Mouse (Mus musculus) myocyte (in vitro differentiated cells): ENCODE data around the gene Olfr374. TPM values are rescaled to one million over a fixed set of nuclear protein-coding genes. Genes with fewer than 3 reads are reported as not detected.

Experiments
- H3K27me3 ChIP-seq: one replicate; pipeline ENCODE4 v1.6.1; 2011; ENCODE audit not compliant: control insufficient read depth, insufficient read depth, insufficient read length
- H3K36me3 ChIP-seq: one replicate; pipeline ENCODE4 v1.6.1; 2011; ENCODE audit not compliant: control insufficient read depth, insufficient read depth
- H3K4me2 ChIP-seq: one replicate; pipeline ENCODE4 v1.6.1; 2011; ENCODE audit warnings: low read depth, control low read depth
- H3K4me3 ChIP-seq: one replicate; pipeline ENCODE4 v1.5.1; 2011; ENCODE audit warnings: mild to moderate bottlenecking, control low read depth, moderate library complexity
- H3K79me2 ChIP-seq: one replicate; pipeline ENCODE4 v1.6.1; 2011; ENCODE audit not compliant: control insufficient read depth, insufficient read depth
- H3ac ChIP-seq: one replicate; pipeline ENCODE4 v1.6.1; 2011; ENCODE audit not compliant: control insufficient read depth, insufficient read length
- CEBPB ChIP-seq: IDR thresholded peaks from 2 replicates; pipeline ENCODE4 v1.6.1; 2011; ENCODE audit warnings: mild to moderate bottlenecking, moderate library complexity; ENCODE audit not compliant: poor library complexity, insufficient read depth, severe bottlenecking
- E2F4 ChIP-seq: IDR thresholded peaks from one replicate; pipeline ENCODE4 v1.6.1; 2011; ENCODE audit warnings: mild to moderate bottlenecking, control low read depth, moderate library complexity; ENCODE audit not compliant: insufficient read depth
- MAX ChIP-seq: IDR thresholded peaks from one replicate; pipeline ENCODE4 v1.6.1; 2011; ENCODE audit warnings: low read depth, mild to moderate bottlenecking, control low read depth
- MYOD1 ChIP-seq, 3 experiments: IDR thresholded peaks; one replicate each; pipeline ENCODE4 v1.6.1; 2011; ENCODE audit warnings: control low read depth in 2 of 3, low read depth in 2 of 3, mild to moderate bottlenecking in 2 of 3, moderate library complexity in 1 of 3; ENCODE audit not compliant: insufficient read length in 2 of 3, control insufficient read depth in 1 of 3
- MYOG ChIP-seq, 3 experiments: IDR thresholded peaks; one replicate each; pipeline ENCODE4 v1.6.1; 2011; ENCODE audit warnings: control low read depth in 2 of 3, low read depth in 2 of 3, mild to moderate bottlenecking in 2 of 3; ENCODE audit not compliant: insufficient read length in 2 of 3, control insufficient read depth in 1 of 3, insufficient read depth in 1 of 3
- POLR2A ChIP-seq: IDR thresholded peaks from one replicate; pipeline ENCODE4 v1.6.1; 2011; ENCODE audit warnings: low read depth, mild to moderate bottlenecking, control low read depth, moderate library complexity; ENCODE audit not compliant: insufficient read length
- POLR2AphosphoS2 ChIP-seq: IDR thresholded peaks from one replicate; pipeline ENCODE4 v1.6.1; 2011; ENCODE audit warnings: low read depth, control low read depth; ENCODE audit not compliant: insufficient read length
- REST ChIP-seq: IDR thresholded peaks from one replicate; pipeline ENCODE4 v1.6.1; 2011; ENCODE audit warnings: mild to moderate bottlenecking, control low read depth, moderate library complexity; ENCODE audit not compliant: insufficient read depth, insufficient read length
- SRF ChIP-seq: IDR thresholded peaks from one replicate; pipeline ENCODE4 v1.6.1; 2011; ENCODE audit warnings: low read depth; ENCODE audit not compliant: control insufficient read depth, insufficient read length
- TCF12 ChIP-seq: IDR thresholded peaks from one replicate; pipeline ENCODE4 v1.6.1; 2011; ENCODE audit warnings: mild to moderate bottlenecking, control low read depth; ENCODE audit not compliant: poor library complexity, insufficient read depth, severe bottlenecking
- TCF3 ChIP-seq: IDR thresholded peaks from one replicate; pipeline ENCODE4 v1.6.1; 2011; ENCODE audit warnings: low read depth, control low read depth; ENCODE audit not compliant: insufficient read length
- USF1 ChIP-seq: IDR thresholded peaks from one replicate; pipeline ENCODE4 v1.6.1; 2011; ENCODE audit warnings: low read depth, mild to moderate bottlenecking, control low read depth, moderate library complexity
- polyA plus RNA-seq: library from polyadenylated mRNA; unstranded; fragments of >200 nt; fragmentation: generic; extraction: Trizol; gene quantifications from one replicate; pipeline ENCODE4 v1.2.1, GENCODE M21; 2012; ENCODE audit warnings: missing spikeins

The Olfr374 gene
- polyA plus RNA-seq, 1 experiment = not detected

DNA sequence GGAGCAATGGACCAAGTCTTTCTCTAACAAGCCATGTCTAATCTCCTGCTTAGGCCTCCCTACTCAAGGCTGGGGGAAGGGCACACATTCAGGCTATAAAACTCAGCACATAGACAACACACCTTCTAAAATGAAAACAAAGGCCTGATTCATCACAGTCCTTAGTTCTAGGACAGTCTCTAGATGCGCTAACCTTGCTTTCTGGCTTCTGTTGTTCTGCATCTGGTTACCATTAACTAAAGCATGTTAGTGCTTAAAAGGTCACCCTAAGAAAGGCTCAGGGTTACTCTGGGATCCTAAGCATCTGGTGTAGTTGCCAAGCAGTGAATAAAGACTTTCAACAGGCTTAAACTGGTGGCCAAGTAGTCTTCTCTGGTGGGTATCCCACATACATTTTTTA is 15.2 kb downstream of the Olfr374 start:
- TF ChIP-seq TCF12 (no peak), POLR2AphosphoS2 (no peak), CEBPB (no peak), REST (no peak)
- H3K4me3 ChIP-seq = no peak overlapping the region

DNA sequence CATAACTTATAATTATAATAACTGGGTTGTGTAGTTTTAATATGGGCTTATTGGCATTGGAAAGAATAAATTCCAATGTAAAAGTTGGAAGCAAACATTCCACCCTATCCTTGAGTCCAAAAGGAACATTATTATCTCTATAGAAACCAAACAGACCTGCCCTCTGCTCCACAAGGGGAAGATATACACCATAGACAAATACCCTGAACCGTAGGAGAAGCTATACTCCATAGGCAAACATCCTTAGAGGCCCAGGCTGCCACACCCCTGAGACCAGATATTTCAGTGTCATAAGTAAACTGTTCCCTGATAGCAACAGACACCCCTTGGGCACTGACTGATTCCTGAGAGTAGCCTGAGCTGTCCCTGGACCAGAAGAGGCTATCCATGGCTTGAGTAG is 21.0 kb downstream of the Olfr374 start:
- Histone ChIP-seq H3K4me3 (no peak overlapping the region), H3ac (no peak overlapping the region), H3K4me2 (no peak overlapping the region), H3K79me2 (no peaks in the 10 kb centered on the region), H3K36me3 (no peaks in the 10 kb centered on the region), H3K27me3 (no peaks in the 10 kb centered on the region)
- no peak for TF ChIP-seq REST
- no peak for TF ChIP-seq E2F4
- no peak for TF ChIP-seq MYOG (IDR thresholded peaks at IDR 0.05; ENCODE audit: control insufficient read depth in 1 of 3, insufficient read depth in 1 of 3, insufficient read length in 2 of 3, low read depth in 2 of 3)
- no peak for TF ChIP-seq TCF3
- TF ChIP-seq TCF12 = no peak
- no peak for TF ChIP-seq SRF
- TF ChIP-seq MAX = no peak
- TF ChIP-seq CEBPB = no peak
- TF ChIP-seq POLR2AphosphoS2 = no peak

More for the DNA sequence above, 15.2 kb downstream of the Olfr374 start:
- Histone ChIP-seq H3K79me2 (no peaks in the 10 kb centered on the region), H3ac (no peak overlapping the region), H3K36me3 (no peaks in the 10 kb centered on the region), H3K4me2 (no peak overlapping the region), H3K27me3 (no peaks in the 10 kb centered on the region)

DNA sequence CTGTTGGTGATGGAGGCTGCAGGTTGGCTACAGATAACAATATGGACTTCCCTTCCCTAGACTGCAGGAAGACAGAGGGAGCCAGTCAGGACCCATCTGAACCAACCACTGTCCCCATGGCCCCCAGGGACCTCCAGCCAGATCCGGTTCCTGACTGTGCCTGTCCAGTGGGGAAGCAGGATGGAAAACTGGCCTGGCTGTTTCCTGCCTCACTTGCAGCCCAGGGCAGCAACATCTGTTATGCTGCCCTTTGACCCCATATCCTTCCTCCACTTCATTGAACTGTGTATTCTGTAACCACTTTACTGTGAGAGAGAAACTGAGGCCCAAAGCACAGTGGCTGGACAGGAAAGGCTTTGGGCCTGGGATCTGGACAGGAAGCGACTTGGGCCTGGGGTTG is 24.4 kb downstream of the Olfr374 start:
- Histone ChIP-seq H3K27me3 (no peaks in the 10 kb centered on the region), H3K4me3 (no peak overlapping the region), H3ac (no peak overlapping the region), H3K36me3 (no peaks in the 10 kb centered on the region), H3K4me2 (no peak overlapping the region), H3K79me2 (peaks cover 5% of the 10 kb centered on the region)
- TF ChIP-seq POLR2AphosphoS2 (no peak), REST (no peak), POLR2A (no peak), MYOD1 (IDR thresholded peaks at IDR 0.05; ENCODE audit: control insufficient read depth in 1 of 3, insufficient read length in 2 of 3, low read depth in 2 of 3) (no peak)

DNA sequence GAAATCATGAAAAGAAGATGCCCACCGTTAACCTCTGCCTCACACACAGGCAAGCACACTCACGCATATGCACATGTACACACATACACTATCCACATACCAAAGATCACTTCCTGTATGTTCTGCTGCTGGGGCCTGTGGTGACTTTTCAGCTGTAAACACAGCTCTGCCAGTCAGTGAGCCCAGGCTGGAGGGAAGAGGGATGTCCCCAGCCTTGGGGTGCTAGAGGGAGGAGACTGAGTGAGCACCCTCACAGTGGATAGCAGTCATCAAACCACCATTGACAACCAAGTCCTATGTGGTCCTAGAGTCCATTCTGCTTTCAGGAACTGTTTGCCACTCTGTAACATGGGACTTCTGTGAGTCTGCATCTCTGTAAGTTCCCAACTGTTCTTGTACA is 25.1 kb downstream of the Olfr374 start:
- H3K27me3 ChIP-seq = no peaks in the 10 kb centered on the region
- H3ac ChIP-seq = no peak overlapping the region
- H3K4me3 ChIP-seq = no peak overlapping the region
- H3K4me2 ChIP-seq = no peak overlapping the region
- H3K36me3 ChIP-seq = no peaks in the 10 kb centered on the region
- H3K79me2 ChIP-seq = peaks cover 11% of the 10 kb centered on the region
- no peak for TF ChIP-seq MYOG (IDR thresholded peaks at IDR 0.05; ENCODE audit: control insufficient read depth in 1 of 3, insufficient read depth in 1 of 3, insufficient read length in 2 of 3, low read depth in 2 of 3)
- no peak for TF ChIP-seq POLR2AphosphoS2
- no peak for TF ChIP-seq USF1
- no peak for TF ChIP-seq POLR2A
- TF ChIP-seq MYOD1 (IDR thresholded peaks at IDR 0.05; ENCODE audit: control insufficient read depth in 1 of 3, insufficient read length in 2 of 3, low read depth in 2 of 3) = no peak
- TF ChIP-seq REST = no peak
- TF ChIP-seq TCF12 = no peak
- no peak for TF ChIP-seq CEBPB
- TF ChIP-seq E2F4 = no peak
- no peak for TF ChIP-seq MAX
- TF ChIP-seq TCF3 = no peak
- no peak for TF ChIP-seq SRF

DNA sequence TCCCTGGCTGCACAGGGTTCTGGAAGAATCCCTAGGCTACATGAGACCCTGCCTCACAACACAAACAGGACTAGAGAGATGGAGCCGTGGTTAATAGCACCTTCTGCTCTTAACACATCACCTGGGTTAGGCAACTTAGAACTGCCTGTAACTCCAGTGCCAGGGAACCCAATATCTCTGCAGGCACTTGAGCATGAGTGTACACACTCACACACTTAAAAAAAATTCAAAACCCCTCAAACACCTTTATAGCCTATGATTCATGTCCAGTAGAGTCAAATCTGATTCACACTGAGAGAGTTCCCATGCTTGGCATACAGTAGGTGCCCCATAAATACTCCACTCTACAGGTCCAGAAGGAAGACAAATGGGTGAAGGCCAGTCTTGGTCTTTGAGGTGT is 25.6 kb downstream of the Olfr374 start:
- Histone ChIP-seq H3ac (no peak overlapping the region), H3K79me2 (peaks cover 16% of the 10 kb centered on the region), H3K4me3 (no peak overlapping the region), H3K27me3 (no peaks in the 10 kb centered on the region), H3K4me2 (no peak overlapping the region), H3K36me3 (no peaks in the 10 kb centered on the region)
- TF ChIP-seq MAX = no peak
- TF ChIP-seq CEBPB = no peak
- no peak for TF ChIP-seq TCF3
- no peak for TF ChIP-seq REST
- TF ChIP-seq POLR2AphosphoS2 = no peak
- TF ChIP-seq MYOG (IDR thresholded peaks at IDR 0.05; ENCODE audit: control insufficient read depth in 1 of 3, insufficient read depth in 1 of 3, insufficient read length in 2 of 3, low read depth in 2 of 3) = no peak
- TF ChIP-seq MYOD1 (IDR thresholded peaks at IDR 0.05; ENCODE audit: control insufficient read depth in 1 of 3, insufficient read length in 2 of 3, low read depth in 2 of 3) = no peak
- TF ChIP-seq SRF = no peak
- no peak for TF ChIP-seq POLR2A
- no peak for TF ChIP-seq TCF12
- no peak for TF ChIP-seq USF1
- no peak for TF ChIP-seq E2F4
